Mouse (Mus musculus): ENCODE measurements around the gene Golga5. TPM values are rescaled to one million over a fixed set of nuclear protein-coding genes. Genes with fewer than 3 reads are reported as not detected.

Golga5 gene
- polyA plus RNA-seq, 1 experiment: 27.4 TPM

GRCm38 (mm10) chr12:102451126-102451851 is 17.6 kb upstream of the Golga5 start:
- no peak overlapping the region for H3K4me3 ChIP-seq (replicated peaks; ENCODE audit: insufficient read depth, low read depth, low read length)
- no peak for DNase-seq
- WGBS: 84% methylated on average over 8 of the region's 8 CpGs
- no peak overlapping the region for H3K27ac ChIP-seq (ENCODE audit: insufficient read depth, low read length)
- H3K27me3 ChIP-seq (ENCODE audit: control insufficient read depth, insufficient read depth, low read length): no peaks in the 10 kb centered on the region
- H3K4me1 ChIP-seq (ENCODE audit: control insufficient read depth, insufficient read depth, low read length): no peaks in the 10 kb centered on the region
- TF ChIP-seq CTCF (IDR thresholded peaks at IDR 0.05; ENCODE audit: borderline replicate concordance, insufficient read depth, low read depth, low read length) (no peak), POLR2A (IDR thresholded peaks at IDR 0.05; ENCODE audit: borderline replicate concordance, insufficient read depth, low read length) (no peak)

- Histone ChIP-seq H3K4me1 (ENCODE audit: control insufficient read depth, insufficient read depth, low read length) (no peaks in the 10 kb centered on the region), H3K27ac (ENCODE audit: insufficient read depth, low read length) (no peak overlapping the region), H3K4me3 (replicated peaks; ENCODE audit: insufficient read depth, low read depth, low read length) (no peak overlapping the region), H3K27me3 (ENCODE audit: control insufficient read depth, insufficient read depth, low read length) (no peaks in the 10 kb centered on the region)
- 31% methylated on average over 6 of the region's 6 CpGs for WGBS
- TF ChIP-seq CTCF (IDR thresholded peaks at IDR 0.05; ENCODE audit: borderline replicate concordance, insufficient read depth, low read depth, low read length) (no peak), POLR2A (IDR thresholded peaks at IDR 0.05; ENCODE audit: borderline replicate concordance, insufficient read depth, low read length) (no peak)
- no peak for DNase-seq
Measured at GRCm38 (mm10) chr12:102453581-102453980, 15.4 kb upstream of the Golga5 start.

- no peak for DNase-seq
- Histone ChIP-seq H3K4me1 (ENCODE audit: control insufficient read depth, insufficient read depth, low read length) (no peaks in the 10 kb centered on the region), H3K27me3 (ENCODE audit: control insufficient read depth, insufficient read depth, low read length) (no peaks in the 10 kb centered on the region), H3K4me3 (replicated peaks; ENCODE audit: insufficient read depth, low read depth, low read length) (no peak overlapping the region), H3K27ac (ENCODE audit: insufficient read depth, low read length) (no peak overlapping the region)
- TF ChIP-seq POLR2A (IDR thresholded peaks at IDR 0.05; ENCODE audit: borderline replicate concordance, insufficient read depth, low read length) (no peak), CTCF (IDR thresholded peaks at IDR 0.05; ENCODE audit: borderline replicate concordance, insufficient read depth, low read depth, low read length) (no peak)
- 70% methylated on average over 7 of the region's 7 CpGs for WGBS
Measured at GRCm38 (mm10) chr12:102456467-102457193, 12.3 kb upstream of the Golga5 start.

GRCm38 (mm10) chr12:102460014-102460413 is 8.9 kb upstream of the Golga5 start:
- WGBS: 85% methylated on average over 5 of the region's 5 CpGs
- H3K4me1 ChIP-seq (ENCODE audit: control insufficient read depth, insufficient read depth, low read length): no peaks in the 10 kb centered on the region
- no peak for DNase-seq
- no peak overlapping the region for H3K27ac ChIP-seq (ENCODE audit: insufficient read depth, low read length)
- H3K4me3 ChIP-seq (replicated peaks; ENCODE audit: insufficient read depth, low read depth, low read length): no peak overlapping the region
- TF ChIP-seq POLR2A (IDR thresholded peaks at IDR 0.05; ENCODE audit: borderline replicate concordance, insufficient read depth, low read length): no peak
- H3K27me3 ChIP-seq (ENCODE audit: control insufficient read depth, insufficient read depth, low read length): no peaks in the 10 kb centered on the region

GRCm38 (mm10) chr12:102461177-102461576 is 7.8 kb upstream of the Golga5 start:
- no peak for DNase-seq
- H3K4me3 ChIP-seq (replicated peaks; ENCODE audit: insufficient read depth, low read depth, low read length): no peak overlapping the region
- H3K4me1 ChIP-seq (ENCODE audit: control insufficient read depth, insufficient read depth, low read length): no peaks in the 10 kb centered on the region
- TF ChIP-seq POLR2A (IDR thresholded peaks at IDR 0.05; ENCODE audit: borderline replicate concordance, insufficient read depth, low read length) (no peak), CTCF (IDR thresholded peaks at IDR 0.05; ENCODE audit: borderline replicate concordance, insufficient read depth, low read depth, low read length) (peak; percentile 14; the same call in 1 of the 2 replicates)
- WGBS: 41% methylated on average over 5 of the region's 5 CpGs
- H3K27ac ChIP-seq (ENCODE audit: insufficient read depth, low read length): no peak overlapping the region
- H3K27me3 ChIP-seq (ENCODE audit: control insufficient read depth, insufficient read depth, low read length): no peaks in the 10 kb centered on the region

- H3K27me3 ChIP-seq (ENCODE audit: control insufficient read depth, insufficient read depth, low read length): no peaks in the 10 kb centered on the region
- H3K4me3 ChIP-seq (replicated peaks; ENCODE audit: insufficient read depth, low read depth, low read length): no peak overlapping the region
- no peak for TF ChIP-seq POLR2A (IDR thresholded peaks at IDR 0.05; ENCODE audit: borderline replicate concordance, insufficient read depth, low read length)
- no peak for TF ChIP-seq CTCF (IDR thresholded peaks at IDR 0.05; ENCODE audit: borderline replicate concordance, insufficient read depth, low read depth, low read length)
- 54% methylated on average over 4 of the region's 4 CpGs for WGBS
- H3K4me1 ChIP-seq (ENCODE audit: control insufficient read depth, insufficient read depth, low read length): no peaks in the 10 kb centered on the region
- DNase-seq: no peak
- H3K27ac ChIP-seq (ENCODE audit: insufficient read depth, low read length): no peak overlapping the region
Measured at GRCm38 (mm10) chr12:102464650-102465049, 4.3 kb upstream of the Golga5 start.

- Histone ChIP-seq H3K4me1 (ENCODE audit: control insufficient read depth, insufficient read depth, low read length) (no peaks in the 10 kb centered on the region), H3K27ac (ENCODE audit: insufficient read depth, low read length) (no peak overlapping the region), H3K27me3 (ENCODE audit: control insufficient read depth, insufficient read depth, low read length) (no peaks in the 10 kb centered on the region), H3K4me3 (replicated peaks; ENCODE audit: insufficient read depth, low read depth, low read length) (no peak overlapping the region)
- WGBS: 80% methylated on average over 1 of the region's 1 CpGs
- peak; percentile 30 to 37 for DNase-seq
- no peak for TF ChIP-seq POLR2A (IDR thresholded peaks at IDR 0.05; ENCODE audit: borderline replicate concordance, insufficient read depth, low read length)
- peak; percentile 47; the same call in 1 of the 2 replicates for TF ChIP-seq CTCF (IDR thresholded peaks at IDR 0.05; ENCODE audit: borderline replicate concordance, insufficient read depth, low read depth, low read length)
Measured at GRCm38 (mm10) chr12:102468136-102468535, 799 bp upstream of the Golga5 start.

GRCm38 (mm10) chr12:102474411-102474810 is 5.5 kb downstream of the Golga5 start:
- DNase-seq: no peak

More at GRCm38 (mm10) chr12:102474411-102474810, 5.5 kb downstream of the Golga5 start:
- Histone ChIP-seq H3K27ac (ENCODE audit: insufficient read depth, low read length) (no peak overlapping the region), H3K4me1 (ENCODE audit: control insufficient read depth, insufficient read depth, low read length) (no peaks in the 10 kb centered on the region), H3K27me3 (ENCODE audit: control insufficient read depth, insufficient read depth, low read length) (no peaks in the 10 kb centered on the region), H3K4me3 (replicated peaks; ENCODE audit: insufficient read depth, low read depth, low read length) (no peak overlapping the region)
- WGBS: 94% methylated on average over 7 of the region's 7 CpGs
- TF ChIP-seq POLR2A (IDR thresholded peaks at IDR 0.05; ENCODE audit: borderline replicate concordance, insufficient read depth, low read length) (no peak), CTCF (IDR thresholded peaks at IDR 0.05; ENCODE audit: borderline replicate concordance, insufficient read depth, low read depth, low read length) (no peak)

All from cerebellum, adult 2 months (tissue).